Comparison of ENCODE assay signal across 8 mouse cellular contexts in the genomic region with DNA sequence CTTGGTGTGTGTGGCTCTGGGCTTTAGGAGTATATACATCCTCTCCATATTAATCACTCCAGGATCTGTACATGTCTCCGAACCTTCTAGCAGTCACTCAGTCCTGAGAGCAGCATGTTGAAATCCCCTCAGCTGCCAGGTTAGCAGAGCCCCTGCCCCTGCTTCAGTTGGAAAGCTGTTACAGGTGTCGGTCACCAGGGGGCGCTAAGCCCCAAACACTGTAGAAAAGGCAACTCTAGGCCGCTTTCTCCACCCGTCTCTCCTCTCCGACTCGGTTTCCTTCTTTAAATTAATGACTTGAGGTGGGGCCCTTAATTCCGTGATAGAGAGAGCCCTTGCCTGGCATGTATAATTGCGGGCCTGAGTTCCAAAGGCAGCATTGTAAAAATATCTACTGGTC. TPM values are rescaled to one million over a fixed set of nuclear protein-coding genes. Genes with fewer than 3 reads are reported as not detected.
DNase-seq lines count a peak whose midpoint lies in the region; ATAC-seq and TF ChIP-seq lines count a peak whose summit lies in the region.

No protein-coding gene starts in this region.

- H3K9ac ChIP-seq in CH12.LX (ENCODE audit: insufficient read depth, low read depth), result no peak overlapping the region
- H3K9ac ChIP-seq in heart, embryonic 11.5 days (ENCODE audit: low read depth, low read length), result peak overlapping the region; percentile 52
- peak overlapping the region; percentile 40 for H3K9ac ChIP-seq in kidney, embryonic 16.5 days (replicated peaks; ENCODE audit: low read length)
- H3K9ac ChIP-seq in neural tube, embryonic 13.5 days, result peak overlapping the region; percentile 62

- no peak overlapping the region for H3K27ac ChIP-seq in CH12.LX (ENCODE audit: insufficient read depth, low read depth)
- H3K27ac ChIP-seq in embryonic facial prominence, embryonic 10.5 days (replicated peaks), result peak overlapping the region; percentile 76
- H3K27ac ChIP-seq in heart, embryonic 11.5 days (ENCODE audit: low read depth, low read length), result no peak overlapping the region
- peak overlapping the region; percentile 68 for H3K27ac ChIP-seq in kidney, embryonic 16.5 days (ENCODE audit: low read length)
- H3K27ac ChIP-seq in neural tube, embryonic 13.5 days (replicated peaks), result peak overlapping the region; percentile 42; the same call in 1 of the 2 replicates

- peak; percentile 52 for TF ChIP-seq RAD21 in CH12.LX (IDR thresholded peaks at IDR 0.05; ENCODE audit: low read depth, low read length)

- 26% methylated on average over 9 of the region's 9 CpGs for WGBS in embryonic facial prominence, embryonic 10.5 days
- 24% methylated on average over 9 of the region's 9 CpGs for WGBS in heart, embryonic 11.5 days (ENCODE audit: insufficient replicate concordance)
- WGBS in kidney, embryonic 16.5 days, result 14% methylated on average over 9 of the region's 9 CpGs
- WGBS in neural tube, embryonic 13.5 days, result 17% methylated on average over 9 of the region's 9 CpGs

- peak; percentile 68 for DNase-seq in CH12.LX (ENCODE audit: extremely low read depth)
- DNase-seq in adrenal gland, postnatal 10 days, result peak; percentile 82
- peak; percentile 85 for DNase-seq in embryonic facial prominence, embryonic 10.5 days (ENCODE audit: low spot score)
- peak; percentile 63 to 73 for DNase-seq in lung, adult 18-20 months
- DNase-seq in thymus, postnatal 36 days, result peak; percentile 64 to 66

- no peaks in the 10 kb centered on the region for H3K9me3 ChIP-seq in CH12.LX (replicated peaks; ENCODE audit: low read length)
- no peaks in the 10 kb centered on the region for H3K9me3 ChIP-seq in embryonic facial prominence, embryonic 10.5 days
- no peaks in the 10 kb centered on the region for H3K9me3 ChIP-seq in heart, embryonic 11.5 days (replicated peaks; ENCODE audit: control insufficient read depth, low read length)
- no peaks in the 10 kb centered on the region for H3K9me3 ChIP-seq in kidney, embryonic 16.5 days (ENCODE audit: low read length)
- H3K9me3 ChIP-seq in neural tube, embryonic 13.5 days, result no peaks in the 10 kb centered on the region

- in situ Hi-C loops in CH12.LX (cut with MboI; ENCODE audit: low pct_ligation_motif_present, low pct_unique_long_range_greater_than_20kb, low sequenced_read_pairs), result no loop called here

- TF ChIP-seq POLR2A in CH12.LX (IDR thresholded peaks at IDR 0.05; ENCODE audit: low read depth, low read length), result no peak

- dilution Hi-C loops in CH12.LX (cut with MboI; ENCODE audit: extremely low pct_ligation_motif_present, extremely low pct_unique_long_range_greater_than_20kb, low sequenced_read_pairs), result no loop called here

- peaks cover 73 to 97% of the 10 kb centered on the region in 2 experiments for H3K36me3 ChIP-seq in CH12.LX (replicated peaks in 1 of 2; ENCODE audit: control insufficient read depth in 1 of 2, insufficient read depth in 1 of 2, low read length in 1 of 2)
- H3K36me3 ChIP-seq in embryonic facial prominence, embryonic 10.5 days (replicated peaks), result peaks cover 90% of the 10 kb centered on the region
- H3K36me3 ChIP-seq in heart, embryonic 11.5 days (ENCODE audit: control insufficient read depth, insufficient read depth, low read length), result peaks cover 19% of the 10 kb centered on the region
- peaks cover 42% of the 10 kb centered on the region for H3K36me3 ChIP-seq in kidney, embryonic 16.5 days (ENCODE audit: insufficient read depth, low read length)
- peaks cover 76% of the 10 kb centered on the region for H3K36me3 ChIP-seq in neural tube, embryonic 13.5 days

- H3K4me2 ChIP-seq in CH12.LX (ENCODE audit: insufficient read depth, low read depth, poor library complexity, severe bottlenecking), result no peak overlapping the region
- H3K4me2 ChIP-seq in heart, embryonic 11.5 days, result peak overlapping the region; percentile 46
- H3K4me2 ChIP-seq in kidney, embryonic 16.5 days (replicated peaks; ENCODE audit: low read depth, low read length), result peak overlapping the region; percentile 38; the same call in 1 of the 2 replicates
- peak overlapping the region; percentile 50 for H3K4me2 ChIP-seq in neural tube, embryonic 13.5 days

- no peak for ATAC-seq in heart, embryonic 11.5 days (replicated peaks; ENCODE audit: insufficient number of reproducible peaks, low FRiP score, low TSS enrichment)
- 0 out of 2 replicates have a peak, but pooled peaks have one; percentile 3 for ATAC-seq in kidney, embryonic 16.5 days (ENCODE audit: low FRiP score, low TSS enrichment)
- no peak for ATAC-seq in neural tube, embryonic 13.5 days (ENCODE audit: low read depth)

- peak; percentile 85 to 90 for TF ChIP-seq CTCF in CH12.LX (conservative IDR thresholded peaks at IDR 0.05 in 1 of 2, IDR thresholded peaks at IDR 0.05 in 1 of 2; ENCODE audit: low read depth in 2 of 2, low read length in 2 of 2)

- peaks cover 0 to 14% of the 10 kb centered on the region in 2 experiments; a peak in 2 of 4 replicates for H3K4me1 ChIP-seq in CH12.LX (ENCODE audit: control insufficient read depth in 1 of 2, insufficient read depth in 2 of 2)
- peaks cover 40% of the 10 kb centered on the region for H3K4me1 ChIP-seq in embryonic facial prominence, embryonic 10.5 days
- peaks cover 3% of the 10 kb centered on the region; the same call in 1 of the 2 replicates for H3K4me1 ChIP-seq in heart, embryonic 11.5 days (ENCODE audit: control insufficient read depth, insufficient read depth, low read length)
- H3K4me1 ChIP-seq in kidney, embryonic 16.5 days (ENCODE audit: insufficient read depth, low read length), result peaks cover 9% of the 10 kb centered on the region; the same call in 1 of the 2 replicates
- H3K4me1 ChIP-seq in neural tube, embryonic 13.5 days (replicated peaks), result peaks cover 24% of the 10 kb centered on the region

- no peak for TF ChIP-seq EP300 in CH12.LX (IDR thresholded peaks at IDR 0.05; ENCODE audit: low read length)

- H3K79me2 ChIP-seq in CH12.LX (replicated peaks; ENCODE audit: control insufficient read depth, extremely low read depth, insufficient read depth, poor library complexity, severe bottlenecking), result no peaks in the 10 kb centered on the region; the same call in 1 of the 2 replicates

- no peaks in the 10 kb centered on the region for H3K27me3 ChIP-seq in CH12.LX (replicated peaks)
- no peaks in the 10 kb centered on the region for H3K27me3 ChIP-seq in embryonic facial prominence, embryonic 10.5 days (replicated peaks; ENCODE audit: low read depth, poor library complexity, severe bottlenecking)
- no peaks in the 10 kb centered on the region for H3K27me3 ChIP-seq in heart, embryonic 11.5 days (ENCODE audit: control insufficient read depth, insufficient read depth, low read length)
- H3K27me3 ChIP-seq in kidney, embryonic 16.5 days (ENCODE audit: insufficient read depth, low read length), result no peaks in the 10 kb centered on the region
- H3K27me3 ChIP-seq in neural tube, embryonic 13.5 days, result no peaks in the 10 kb centered on the region

- no peak overlapping the region for H3K4me3 ChIP-seq in CH12.LX (replicated peaks in 1 of 3; ENCODE audit: low read depth in 2 of 3, low read length in 2 of 3, poor library complexity in 1 of 3)
- H3K4me3 ChIP-seq in embryonic facial prominence, embryonic 10.5 days, result peak overlapping the region; percentile 40
- no peak overlapping the region for H3K4me3 ChIP-seq in heart, embryonic 11.5 days (ENCODE audit: low read depth, low read length)
- 0 out of 2 replicates have a peak overlapping the region, but pooled peaks have one; percentile 10 for H3K4me3 ChIP-seq in kidney, embryonic 16.5 days (ENCODE audit: low read length)
- H3K4me3 ChIP-seq in neural tube, embryonic 13.5 days, result peak overlapping the region; percentile 23

TF ChIP-seq in CH12.LX, 34 proteins besides CTCF, POLR2A, EP300 and RAD21:
- TF ChIP-seq MYC (IDR thresholded peaks at IDR 0.05; ENCODE audit: low read depth, low read length), result 0 out of 2 replicates have a peak, but pooled peaks have one; percentile 24
- TF ChIP-seq HCFC1 (IDR thresholded peaks at IDR 0.05; ENCODE audit: low read depth, low read length), result peak; percentile 54
- TF ChIP-seq MEF2A (IDR thresholded peaks at IDR 0.05; ENCODE audit: borderline replicate concordance, low read depth, low read length), result peak; percentile 12; the same call in 1 of the 2 replicates
- no peak for TF ChIP-seq ZNF384 (IDR thresholded peaks at IDR 0.05; ENCODE audit: low read depth, low read length)
- TF ChIP-seq TBP (conservative IDR thresholded peaks at IDR 0.05; ENCODE audit: low read depth, low read length), result no peak
- TF ChIP-seq SMC3 (IDR thresholded peaks at IDR 0.05; ENCODE audit: low read depth, low read length), result peak; percentile 75

RNA-seq across cellular contexts. Expression of a gene that starts 6.4 kb away (rescaled TPM):
- total RNA-seq in CH12.LX (2012; rRNA removed) (3.3 and 5.4 TPM in 2 replicates), CH12.LX (2014; rRNA removed) (0.95 and 1.5 TPM in 2 replicates)
- 3.2 and 3.8 TPM in 2 replicates for polyA plus RNA-seq in CH12.LX (2012; ENCODE audit: insufficient read length, low read depth)
- total RNA-seq in adrenal gland, postnatal 10 days (2021), result 10 to 100 TPM; 24.5 to 26.7 TPM
- polyA plus RNA-seq in embryonic facial prominence, embryonic 10.5 days (2016; fragmentation: Nextera tagmentation; extraction: Ambion mirVana), result 37.6 and 40.2 TPM in 2 replicates
- polyA plus RNA-seq in heart, embryonic 11.5 days (2014; fragmentation: Nextera tagmentation; extraction: Ambion mirVana), result 22.2 and 29.2 TPM in 2 replicates
- polyA plus RNA-seq in kidney, embryonic 16.5 days (2015; fragmentation: Nextera tagmentation; extraction: Ambion mirVana), result 27.6 and 28.0 TPM in 2 replicates
- 45.5 TPM in 2 replicates for polyA plus RNA-seq in neural tube, embryonic 13.5 days (2015; fragmentation: Nextera tagmentation; extraction: Ambion mirVana)

RNA-seq across cellular contexts. Expression of a gene that starts 24.0 kb away (rescaled TPM):
- 137 and 145 TPM in 2 replicates for total RNA-seq in CH12.LX (2012; rRNA removed)
- total RNA-seq in CH12.LX (2014; rRNA removed), result 105 and 116 TPM in 2 replicates
- 161 and 175 TPM in 2 replicates for polyA plus RNA-seq in CH12.LX (2012; ENCODE audit: insufficient read length, low read depth)
- total RNA-seq in adrenal gland, postnatal 10 days (2021), result 100 to 1,000 TPM; 105 to 125 TPM
- polyA plus RNA-seq in embryonic facial prominence, embryonic 10.5 days (2016; fragmentation: Nextera tagmentation; extraction: Ambion mirVana), result 102 and 110 TPM in 2 replicates
- polyA plus RNA-seq in heart, embryonic 11.5 days (2014; fragmentation: Nextera tagmentation; extraction: Ambion mirVana), result 92.3 and 92.8 TPM in 2 replicates
- 158 and 159 TPM in 2 replicates for polyA plus RNA-seq in kidney, embryonic 16.5 days (2015; fragmentation: Nextera tagmentation; extraction: Ambion mirVana)
- 149 and 155 TPM in 2 replicates for polyA plus RNA-seq in neural tube, embryonic 13.5 days (2015; fragmentation: Nextera tagmentation; extraction: Ambion mirVana)

RNA-seq across cellular contexts. Expression of a gene that starts 42.8 kb away (rescaled TPM):
- 0.38 and 0.93 TPM in 2 replicates for total RNA-seq in CH12.LX (2012; rRNA removed)
- total RNA-seq in CH12.LX (2014; rRNA removed), result not detected in 2 replicates
- not detected in 2 replicates for polyA plus RNA-seq in CH12.LX (2012; ENCODE audit: insufficient read length, low read depth)
- 100 to 1,000 TPM; 112 to 182 TPM for total RNA-seq in adrenal gland, postnatal 10 days (2021)
- 161 and 182 TPM in 2 replicates for polyA plus RNA-seq in embryonic facial prominence, embryonic 10.5 days (2016; fragmentation: Nextera tagmentation; extraction: Ambion mirVana)
- 95.3 and 98.1 TPM in 2 replicates for polyA plus RNA-seq in heart, embryonic 11.5 days (2014; fragmentation: Nextera tagmentation; extraction: Ambion mirVana)
- 139 and 151 TPM in 2 replicates for polyA plus RNA-seq in kidney, embryonic 16.5 days (2015; fragmentation: Nextera tagmentation; extraction: Ambion mirVana)
- 63.6 and 68.2 TPM in 2 replicates for polyA plus RNA-seq in neural tube, embryonic 13.5 days (2015; fragmentation: Nextera tagmentation; extraction: Ambion mirVana)

Comparison
In these comparisons a context has a peak if more than half of its experiments do, and no peak if none do; other contexts are left out.
1. H3K27ac ChIP-seq: peak in embryonic facial prominence, embryonic 10.5 days (single experiment), kidney, embryonic 16.5 days (single experiment) and neural tube, embryonic 13.5 days (single experiment); none in CH12.LX (single experiment) and heart, embryonic 11.5 days (single experiment).
2. H3K4me3 ChIP-seq: peak in embryonic facial prominence, embryonic 10.5 days (single experiment), kidney, embryonic 16.5 days (single experiment) and neural tube, embryonic 13.5 days (single experiment); none in CH12.LX (0 of 3) and heart, embryonic 11.5 days (single experiment).
3. RNA of a gene that starts 42.8 kb away (polyA plus RNA-seq): 161 to 182 TPM in embryonic facial prominence, embryonic 10.5 days, 139 to 151 TPM in kidney, embryonic 16.5 days, 95.3 to 98.1 TPM in heart, embryonic 11.5 days and 63.6 to 68.2 TPM in neural tube, embryonic 13.5 days; not detected in CH12.LX; every median in the first group is over 10 times any median in the second.
4. Peak in every context shown above with its lines, with median percentiles within 50 percentile points of each other: DNase-seq.